Mouse (Mus musculus) neural tube, embryonic 10.5 days (tissue): Measurements from ENCODE around the gene Ror1.

Experiments
- DNase-seq: peaks from one replicate; pipeline ENCODE4 v3.0.0-alpha.2; 2017; ENCODE audit warnings: low spot score; ENCODE audit errors: extremely low spot score

Ror1 gene

GRCm38 (mm10) chr4:100301423-100301822 is 205.8 kb downstream of the Ror1 start:
- no peak for DNase-seq

GRCm38 (mm10) chr4:100307365-100307764 is 211.8 kb downstream of the Ror1 start:
- no peak for DNase-seq

- no peak for DNase-seq
Observed at GRCm38 (mm10) chr4:100311775-100312537, 216.4 kb downstream of the Ror1 start.

- no peak for DNase-seq
Observed at GRCm38 (mm10) chr4:100315066-100315465, 219.5 kb downstream of the Ror1 start.

GRCm38 (mm10) chr4:100321758-100322157 is 226.2 kb downstream of the Ror1 start:
- peak; percentile 32 for DNase-seq

- DNase-seq, result no peak
Observed at GRCm38 (mm10) chr4:100324719-100325515, 229.3 kb downstream of the Ror1 start.

GRCm38 (mm10) chr4:100328361-100328970 is 232.9 kb downstream of the Ror1 start:
- no peak for DNase-seq

GRCm38 (mm10) chr4:100335168-100335567 is 239.6 kb downstream of the Ror1 start:
- no peak for DNase-seq

GRCm38 (mm10) chr4:100347791-100348190 is 252.2 kb downstream of the Ror1 start:
- DNase-seq, result no peak

GRCm38 (mm10) chr4:100350106-100350795 is 254.7 kb downstream of the Ror1 start:
- no peak for DNase-seq

- no peak for DNase-seq
Observed at GRCm38 (mm10) chr4:100351797-100352290, 256.3 kb downstream of the Ror1 start.

GRCm38 (mm10) chr4:100355566-100355965 is 260.0 kb downstream of the Ror1 start:
- no peak for DNase-seq

- no peak for DNase-seq
Observed at GRCm38 (mm10) chr4:100357881-100358589, 262.4 kb downstream of the Ror1 start.

GRCm38 (mm10) chr4:100363666-100364065 is 268.1 kb downstream of the Ror1 start:
- no peak for DNase-seq

- DNase-seq, result no peak
Observed at GRCm38 (mm10) chr4:100368691-100369090, 273.1 kb downstream of the Ror1 start.

GRCm38 (mm10) chr4:100369541-100370174 is 274.1 kb downstream of the Ror1 start:
- no peak for DNase-seq

GRCm38 (mm10) chr4:100372806-100373205 is 277.2 kb downstream of the Ror1 start:
- DNase-seq, result no peak

GRCm38 (mm10) chr4:100373780-100374179 is 278.2 kb downstream of the Ror1 start:
- no peak for DNase-seq

GRCm38 (mm10) chr4:100375286-100375685 is 279.7 kb downstream of the Ror1 start:
- DNase-seq, result no peak

GRCm38 (mm10) chr4:100376163-100376562 is 280.6 kb downstream of the Ror1 start:
- no peak for DNase-seq
